Mouse (Mus musculus) v-Abl transformed pro-B cells (cell line): ENCODE results near the gene Ets1.

Experiments used
- in situ Hi-C, 2 experiments: fragments of 400-800 bp; cut with MboI; formaldehyde crosslinking; loops; one replicate each; pipeline ENCODE4 v1.15.1; 2025; ENCODE audit not compliant: unreplicated experiment in 2 of 2

The Ets1 gene

DNA sequence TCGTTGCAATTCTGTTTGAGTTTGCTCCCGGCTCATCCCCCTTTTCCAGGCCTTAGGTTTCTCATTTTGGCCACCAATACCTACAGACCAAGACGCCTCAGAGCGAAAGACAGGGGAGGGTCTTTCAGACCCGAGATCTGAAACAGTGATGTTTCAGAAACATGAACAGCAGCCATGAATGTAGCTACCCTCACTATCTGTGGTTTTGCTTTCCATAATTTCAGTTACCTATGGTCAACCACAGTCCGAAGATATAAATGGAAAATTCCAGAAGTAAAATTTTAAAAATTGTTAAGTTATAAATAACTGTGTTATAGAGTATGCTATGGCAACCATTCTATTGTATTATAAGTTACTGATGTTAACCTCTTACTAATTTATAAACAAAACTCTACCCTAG, 20.6 kb upstream of the Ets1 start:
- in situ Hi-C loops = loop anchor here in 1 of 2 experiments (5.0 to 10.0 kb wide), 2 partner anchors 37 to 199 kb away; no protein-coding TSS in a partner anchor

DNA sequence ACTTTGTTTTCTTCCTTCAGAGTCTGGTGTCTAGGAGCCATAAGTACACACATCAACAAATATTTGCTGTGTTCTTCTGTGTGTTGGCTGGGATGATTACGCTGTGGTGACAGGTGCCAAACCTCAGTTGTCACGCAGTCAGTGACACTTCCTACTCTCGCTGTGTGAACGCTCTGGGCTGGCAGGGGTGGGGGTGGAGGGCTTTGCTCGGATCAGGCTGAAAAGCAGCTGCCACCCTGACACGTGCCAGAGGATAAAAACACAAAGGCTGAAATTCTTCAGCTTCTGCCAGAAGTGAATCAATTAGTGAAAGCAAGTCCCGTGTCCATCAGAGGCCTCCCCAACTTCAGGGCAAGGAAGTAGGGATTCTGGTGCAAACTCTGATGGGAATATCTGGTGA, 20.0 kb upstream of the Ets1 start:
- in situ Hi-C loops = loop anchor here in 1 of 2 experiments (5.0 to 10.0 kb wide), 2 partner anchors 36 to 199 kb away; no protein-coding TSS in a partner anchor

DNA sequence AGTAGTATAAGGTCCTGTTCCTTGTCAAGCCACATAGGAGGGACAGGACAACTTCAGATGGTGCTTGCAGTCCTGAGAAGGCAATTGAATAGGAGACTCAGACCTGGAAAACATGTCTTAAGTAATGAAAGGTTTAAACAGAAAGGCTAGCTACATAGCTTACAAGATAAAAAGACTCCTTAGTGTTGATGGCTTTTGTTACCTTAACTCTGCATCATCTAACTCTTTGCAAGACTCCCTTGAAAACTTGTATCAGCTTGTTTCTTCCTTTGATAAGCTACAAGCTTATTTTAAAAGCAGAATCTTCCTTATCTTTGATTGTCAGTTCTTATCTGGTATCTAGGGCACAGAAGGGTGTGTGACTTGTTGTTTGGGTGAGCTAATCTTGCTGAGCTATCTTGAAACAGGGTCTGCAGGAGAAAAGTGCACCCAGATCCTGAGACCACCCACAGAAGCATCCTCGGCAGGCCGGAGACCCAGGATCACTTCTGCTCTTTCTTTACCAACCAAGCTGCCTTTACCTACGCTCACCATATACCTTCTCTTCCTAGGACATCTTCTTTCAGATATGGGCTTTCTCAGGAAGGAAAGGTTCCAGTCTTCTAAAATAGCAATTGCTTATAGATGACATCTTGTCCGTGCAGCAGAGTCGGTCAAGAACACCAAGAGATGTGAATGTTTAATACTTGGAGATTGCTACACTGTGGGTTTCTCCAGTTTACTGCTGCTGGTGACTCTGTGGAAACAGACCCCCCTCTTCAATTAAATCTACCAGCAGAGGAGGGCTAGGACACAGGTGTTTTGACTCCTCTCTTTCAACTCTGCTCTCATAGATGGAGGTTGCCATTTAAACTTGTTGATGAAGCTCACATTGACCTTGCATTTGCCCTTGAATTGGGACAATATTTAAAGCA, 19.2 kb upstream of the Ets1 start:
- in situ Hi-C loops = loop anchor here in 1 of 2 experiments (5.0 to 10.0 kb wide), 2 partner anchors 36 to 198 kb away; no protein-coding TSS in a partner anchor

DNA sequence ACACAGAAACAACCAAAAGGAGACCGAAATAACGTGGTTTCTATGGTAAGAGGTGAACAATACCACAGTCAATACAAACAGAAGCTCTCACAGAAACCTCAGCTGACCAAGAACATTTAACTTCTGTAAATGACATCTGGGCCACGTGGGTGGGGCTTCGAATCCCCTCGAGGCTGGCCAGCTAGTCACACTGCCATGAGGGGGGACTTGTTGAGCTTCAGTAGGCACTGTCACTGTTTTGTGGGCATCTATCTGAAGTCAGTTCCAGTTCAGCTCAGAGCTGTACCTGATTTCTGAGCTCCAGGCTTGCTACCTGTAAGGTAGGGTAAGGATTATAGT, 18.6 kb upstream of the Ets1 start:
- in situ Hi-C loops = loop anchor here in 1 of 2 experiments (5.0 to 10.0 kb wide), 2 partner anchors 35 to 197 kb away; no protein-coding TSS in a partner anchor

DNA sequence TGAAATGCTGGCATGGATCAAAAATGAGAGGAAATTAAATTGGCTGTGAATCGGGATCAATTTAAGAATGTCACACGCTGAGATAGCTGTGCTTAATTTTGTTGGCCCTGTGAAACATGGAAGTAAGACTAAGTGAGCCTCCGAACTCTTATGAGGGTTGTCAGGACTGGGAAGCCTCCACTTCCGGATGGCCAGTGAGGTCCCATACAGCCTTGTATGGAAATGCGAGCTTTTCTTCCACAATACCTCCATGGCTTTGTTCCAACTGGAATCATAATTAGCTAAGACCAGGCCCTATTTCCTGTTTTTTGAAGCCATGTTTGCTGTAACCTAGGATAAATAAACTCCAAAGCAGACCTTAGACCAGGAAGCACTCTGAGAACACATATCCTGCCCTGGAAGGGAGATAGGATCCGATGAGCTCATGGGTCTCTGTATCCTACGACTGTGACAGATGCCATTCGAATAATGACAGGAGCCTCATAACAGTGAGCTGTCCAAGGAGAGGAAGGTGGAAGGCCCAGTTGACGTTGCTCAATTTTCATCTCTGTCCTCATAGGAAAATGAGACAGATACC, 17.4 kb upstream of the Ets1 start:
- in situ Hi-C loops = loop anchor here in 1 of 2 experiments (5.0 to 10.0 kb wide), 2 partner anchors 34 to 196 kb away; no protein-coding TSS in a partner anchor

DNA sequence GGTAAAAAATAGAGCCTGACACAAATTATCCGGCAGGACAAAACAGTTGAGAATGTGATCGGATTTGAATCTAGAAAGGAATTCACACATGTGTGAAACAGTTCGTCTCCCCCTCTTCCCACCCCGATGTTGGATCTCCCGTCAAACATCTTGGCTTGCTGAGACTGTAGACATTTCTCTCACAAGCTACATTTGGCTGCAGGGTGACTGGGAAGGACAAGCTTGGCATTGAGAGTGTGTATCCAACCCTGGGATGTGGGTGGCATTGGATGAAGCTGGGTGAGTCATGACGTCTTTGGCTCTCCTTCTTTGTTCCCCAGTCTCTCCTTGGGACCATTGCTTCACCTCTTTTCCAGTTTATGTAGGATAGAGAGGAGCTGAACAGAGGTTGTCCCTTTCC, 16.4 kb upstream of the Ets1 start:
- in situ Hi-C loops = loop anchor here in 1 of 2 experiments (5.0 to 10.0 kb wide), 2 partner anchors 33 to 195 kb away; no protein-coding TSS in a partner anchor

DNA sequence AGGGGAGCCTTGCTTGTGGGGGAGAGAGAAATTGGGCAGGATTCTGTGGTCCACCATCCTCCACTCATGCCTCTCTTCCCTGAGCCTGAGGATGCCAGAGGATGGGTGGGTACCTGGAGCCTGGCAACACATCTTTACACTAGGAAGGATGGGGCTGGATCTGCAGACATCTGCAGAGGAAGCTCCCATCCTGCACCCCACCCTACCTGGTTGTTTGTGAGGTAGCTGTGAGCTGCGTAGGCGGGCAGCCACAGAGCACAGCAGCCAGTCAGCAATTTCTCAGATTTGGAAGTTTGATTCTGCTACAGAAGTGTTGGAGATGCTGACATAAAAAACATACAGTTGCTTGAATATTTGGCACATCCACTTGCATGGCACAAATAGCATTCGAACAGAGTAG, 15.6 kb upstream of the Ets1 start:
- in situ Hi-C loops = no loop called here

DNA sequence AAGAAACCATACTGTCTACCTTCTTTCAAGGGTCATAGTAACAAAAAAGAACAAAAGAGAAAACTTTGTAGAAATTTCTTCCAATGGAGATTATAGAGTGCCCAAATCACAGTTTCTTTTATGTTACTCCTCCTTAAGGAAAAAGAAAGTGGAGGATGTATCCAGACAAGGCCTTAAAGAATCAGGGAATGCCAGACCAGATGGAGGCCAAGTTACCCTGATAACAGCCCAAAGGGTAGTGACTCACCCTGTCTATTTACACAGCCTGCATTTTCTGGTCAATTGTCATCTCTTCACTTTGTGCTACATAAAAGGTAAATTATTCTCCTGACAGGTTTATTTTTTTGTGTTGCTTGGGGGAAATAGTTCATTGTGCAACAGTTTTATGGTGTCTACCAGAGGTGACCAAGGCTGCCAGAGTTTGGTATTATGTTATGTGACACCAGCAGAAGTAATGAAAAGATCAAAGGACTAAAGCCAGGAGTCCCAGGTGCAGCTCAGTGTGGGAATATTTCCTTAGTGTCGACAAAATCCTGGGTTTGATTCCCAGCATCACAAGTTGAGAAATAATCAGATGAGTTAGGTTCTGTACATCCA, 6.5 kb upstream of the Ets1 start:
- in situ Hi-C loops = no loop called here

DNA sequence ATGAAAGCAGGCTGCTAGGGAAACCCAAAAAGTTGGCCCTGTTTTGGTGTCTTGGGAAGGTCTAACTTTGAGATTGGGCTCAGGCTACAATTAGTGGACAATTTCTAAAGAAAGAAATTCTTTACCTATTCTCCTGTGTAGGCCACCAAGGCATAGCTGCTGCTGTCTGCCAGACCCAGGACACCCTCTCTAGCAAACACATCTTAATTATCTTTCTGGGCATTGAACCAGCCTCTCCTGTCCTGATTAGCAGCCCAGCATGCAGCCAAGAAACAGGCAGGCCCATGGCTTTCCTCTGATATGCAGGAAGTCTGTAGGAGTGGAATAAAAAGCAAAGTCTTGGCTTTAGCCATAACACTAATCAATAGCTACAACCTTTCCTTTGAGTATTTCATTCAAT, 4.7 kb upstream of the Ets1 start:
- in situ Hi-C loops = no loop called here

DNA sequence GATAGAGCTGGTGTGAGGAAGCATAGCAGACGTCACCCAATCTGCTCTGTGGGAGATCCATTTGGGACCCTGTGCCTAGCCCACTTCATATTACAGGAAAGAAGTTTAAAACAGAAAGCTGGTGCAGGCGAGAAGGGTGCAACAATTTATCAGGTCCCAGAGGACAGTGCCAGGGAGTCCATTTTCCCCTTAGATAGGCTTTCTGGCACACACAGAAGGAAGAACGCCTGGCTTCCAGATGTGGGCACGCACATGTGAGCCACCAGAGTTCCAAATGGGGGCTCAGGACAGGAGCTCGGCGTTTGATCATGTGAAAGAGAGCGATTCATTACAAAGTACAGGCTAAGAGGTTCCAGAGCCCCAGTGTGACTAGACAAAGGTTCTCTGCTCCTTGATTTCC, 3.8 kb upstream of the Ets1 start:
- in situ Hi-C loops = no loop called here

DNA sequence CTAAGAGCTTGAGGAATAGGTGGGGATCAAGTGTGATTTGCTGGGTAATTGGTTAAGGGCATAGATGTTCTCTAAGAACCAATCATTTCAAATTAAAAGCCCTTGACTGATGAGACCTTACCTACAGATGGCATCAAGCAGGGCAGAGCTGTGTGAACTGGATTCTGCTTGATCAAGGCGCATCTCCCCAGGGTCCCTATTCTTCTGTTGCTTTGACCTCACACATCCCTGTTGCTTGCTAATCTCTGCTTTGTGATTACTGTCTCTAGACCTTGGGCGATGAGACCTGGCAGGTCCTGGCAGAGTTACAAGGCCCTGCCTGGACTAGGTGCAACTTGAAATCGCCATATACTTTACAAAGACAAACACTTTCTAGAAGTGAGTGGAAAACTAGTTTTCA, 9.0 kb downstream of the Ets1 start:
- in situ Hi-C loops = no loop called here

DNA sequence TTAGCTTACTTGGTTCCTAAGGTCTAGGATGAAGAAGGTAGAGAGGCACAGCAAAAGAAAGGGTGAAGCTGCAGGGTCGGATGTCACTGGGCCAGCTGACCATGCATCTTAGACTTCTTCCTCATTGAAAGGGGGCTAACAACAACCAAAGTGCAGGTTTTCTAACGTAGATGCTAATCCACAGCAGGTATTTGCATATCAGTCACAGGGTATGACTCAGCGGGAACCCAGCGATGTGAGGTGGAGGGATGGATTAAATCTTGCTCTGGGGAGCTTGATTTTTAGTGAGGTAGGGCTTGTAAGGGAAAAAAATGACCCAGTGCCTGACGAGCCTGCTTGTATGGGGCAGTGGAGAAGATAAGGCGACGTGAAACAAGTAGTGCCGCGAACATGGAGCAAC, 9.5 kb downstream of the Ets1 start:
- in situ Hi-C loops = no loop called here

DNA sequence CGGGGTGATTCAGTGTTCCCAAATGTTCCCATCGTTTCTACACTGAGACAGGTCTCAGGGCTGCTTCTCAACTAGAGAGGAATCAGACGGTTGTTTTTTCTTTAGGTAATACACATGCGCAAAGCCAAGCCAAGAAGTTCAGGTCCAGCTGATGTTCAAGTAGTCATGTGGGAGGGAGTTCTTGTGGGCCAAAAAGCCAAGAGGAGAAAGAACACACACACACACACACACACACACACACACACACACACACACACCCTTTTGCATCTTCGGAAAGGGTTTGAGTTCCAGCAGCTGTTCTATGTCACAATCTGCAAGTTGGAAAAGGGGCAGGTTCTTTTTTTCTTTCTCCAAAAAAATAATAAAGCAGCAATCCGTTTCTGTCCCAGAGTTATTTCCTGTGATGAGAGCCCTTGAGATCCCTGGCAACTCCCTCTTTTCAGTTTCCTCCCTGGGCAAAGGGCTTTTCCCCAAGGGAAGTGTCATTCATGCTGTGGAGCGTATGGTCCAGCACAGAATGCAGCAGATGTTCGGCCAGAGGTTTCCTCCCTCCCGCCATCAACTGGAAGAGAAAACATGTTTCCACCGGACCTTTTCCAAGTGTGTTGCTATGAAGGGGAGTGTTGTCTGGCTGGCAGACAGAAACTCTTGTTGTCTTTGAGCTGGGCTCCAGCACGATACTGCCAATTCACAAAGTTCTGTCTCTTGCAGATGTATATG, 10.7 kb downstream of the Ets1 start:
- in situ Hi-C loops = no loop called here

DNA sequence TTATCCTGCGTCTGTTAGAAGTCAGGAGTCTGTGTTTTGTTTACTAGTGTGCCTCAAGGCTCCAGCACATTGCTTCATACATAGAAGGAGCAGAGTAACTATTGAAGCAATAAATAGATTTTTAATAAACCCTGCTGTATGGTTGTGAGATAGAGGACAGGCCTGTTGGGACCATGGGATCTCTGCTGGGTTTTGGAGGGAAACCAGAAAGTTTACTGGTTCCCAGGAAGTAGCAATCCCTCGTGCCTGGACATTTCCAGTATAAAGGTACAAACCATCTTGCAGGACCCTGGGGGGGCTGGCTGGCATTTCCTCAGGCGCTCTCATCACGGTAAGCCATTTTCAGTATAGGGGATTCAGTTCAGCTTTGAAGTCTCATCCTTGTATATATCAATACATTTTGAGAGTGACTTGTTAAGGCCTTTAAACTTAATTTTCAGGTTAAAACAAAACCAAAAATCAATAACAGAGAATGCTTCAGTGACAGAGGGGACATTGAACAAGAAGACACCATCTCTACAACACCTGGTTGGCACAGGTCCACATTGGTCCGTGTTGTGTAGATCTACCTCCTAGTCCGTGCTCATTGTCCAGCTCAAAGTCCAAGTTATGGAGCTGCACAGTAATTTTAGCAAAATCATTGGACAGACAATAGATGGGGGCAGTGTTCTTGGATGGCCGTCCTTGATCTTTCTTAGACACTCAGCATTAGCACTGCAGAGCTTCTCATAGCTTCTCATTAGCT, 11.7 kb downstream of the Ets1 start:
- in situ Hi-C loops = no loop called here

DNA sequence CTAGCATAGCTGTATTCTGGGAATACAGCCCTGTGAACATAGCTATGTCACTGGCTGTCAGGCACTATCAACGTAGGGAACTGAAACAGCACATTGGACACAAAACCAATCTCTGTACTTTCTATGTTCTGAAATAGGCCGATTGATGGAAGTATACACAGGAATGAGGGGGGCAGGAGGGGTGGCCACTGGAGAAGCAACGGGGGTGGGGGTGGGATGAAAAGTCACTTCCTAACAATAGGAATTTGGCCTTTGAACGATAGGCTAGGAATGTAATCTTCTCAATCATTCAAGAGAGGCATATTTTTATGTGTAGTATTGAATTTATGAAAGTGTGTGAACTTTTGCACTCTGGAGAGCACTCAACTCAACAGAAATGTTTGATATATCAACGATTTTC, 12.3 kb downstream of the Ets1 start:
- in situ Hi-C loops = no loop called here

DNA sequence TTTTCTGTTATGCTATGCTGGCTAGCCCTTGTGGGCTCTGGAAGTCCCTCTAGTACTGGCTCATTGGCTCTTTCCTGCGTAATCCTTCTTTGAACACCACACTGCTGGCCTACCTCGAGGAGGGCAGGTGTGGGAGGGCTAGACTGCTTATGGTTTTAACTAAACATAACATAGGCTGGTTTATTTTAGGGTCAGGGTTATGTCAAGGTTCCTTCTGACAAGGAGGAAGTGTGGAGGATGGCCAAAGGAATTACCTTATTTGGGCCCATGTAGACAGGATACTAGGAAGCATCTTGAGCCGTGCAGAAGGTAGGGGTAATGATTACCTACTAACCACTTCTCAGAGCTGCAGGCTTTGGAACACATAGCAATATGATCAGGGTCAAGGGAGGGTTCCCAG, 14.7 kb downstream of the Ets1 start:
- in situ Hi-C loops = loop anchor here in 1 of 2 experiments (5.0 kb wide), 1 partner anchor 33 kb away; no protein-coding TSS in a partner anchor

DNA sequence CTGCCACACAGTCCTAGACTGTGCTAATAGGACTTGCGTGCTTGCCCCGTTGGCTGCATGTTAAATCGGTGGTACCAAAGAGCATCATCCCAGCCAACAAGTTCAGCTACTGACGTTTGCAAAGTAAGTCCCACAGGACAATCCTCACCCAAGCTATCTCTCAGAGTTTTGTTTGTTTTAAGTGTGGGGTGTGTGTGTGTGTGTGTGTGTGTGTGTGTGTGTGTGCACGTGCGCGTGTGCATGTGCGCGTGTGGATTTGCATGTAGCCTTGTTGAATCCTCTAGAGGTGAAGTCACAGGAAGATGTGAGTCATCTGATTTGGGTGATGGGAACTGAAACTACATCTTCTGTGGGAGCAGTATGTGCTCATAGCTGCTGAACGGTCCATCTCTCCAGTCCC, 16.1 kb downstream of the Ets1 start:
- in situ Hi-C loops = loop anchor here in 1 of 2 experiments (5.0 kb wide), 1 partner anchor 35 kb away; no protein-coding TSS in a partner anchor

DNA sequence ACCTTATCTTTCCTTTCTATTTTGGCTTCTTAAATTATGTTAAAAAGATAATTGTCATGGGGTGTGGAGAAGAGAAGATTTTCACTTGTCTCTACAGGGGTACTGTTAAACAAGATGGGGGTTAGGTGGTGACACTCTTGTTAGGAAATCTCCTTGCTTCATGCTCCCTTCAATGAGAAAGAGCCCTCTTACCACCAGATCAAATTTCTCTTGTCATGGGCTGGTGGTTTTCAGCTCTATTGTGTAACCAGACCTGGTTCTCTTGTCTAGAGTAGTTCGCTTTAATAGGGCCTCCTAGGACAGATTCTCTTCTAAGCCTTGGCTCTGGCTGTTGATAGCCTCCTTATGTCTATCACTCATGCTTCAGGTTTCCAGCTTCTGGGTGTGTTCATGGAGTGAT, 18.3 kb downstream of the Ets1 start:
- in situ Hi-C loops = loop anchor here in 1 of 2 experiments (5.0 kb wide), 1 partner anchor 37 kb away; no protein-coding TSS in a partner anchor

DNA sequence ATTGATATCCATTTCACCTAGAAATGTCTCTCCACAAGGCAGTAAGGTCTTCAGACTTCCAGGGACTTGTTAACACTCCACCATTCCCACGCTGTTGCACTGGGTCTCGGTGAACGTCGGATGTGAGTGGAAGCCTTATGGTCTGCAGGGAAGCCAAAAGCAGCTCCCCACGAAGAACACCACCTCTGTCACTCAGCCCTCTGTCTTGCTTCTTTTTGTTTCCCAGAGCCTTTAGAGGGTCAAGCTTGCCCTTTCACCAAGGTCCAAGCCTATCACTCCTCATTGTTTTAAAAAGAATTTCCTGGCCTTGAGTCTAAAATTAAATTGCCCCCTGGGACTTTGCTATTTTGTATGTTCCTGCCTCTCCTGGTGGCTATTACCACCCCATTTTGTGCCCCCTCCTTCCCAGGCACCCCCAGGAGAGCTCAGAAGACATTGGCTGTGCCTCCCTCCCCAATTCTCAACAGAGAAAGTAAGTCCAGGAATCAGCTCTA, 20.4 kb downstream of the Ets1 start:
- in situ Hi-C loops = loop anchor here in 1 of 2 experiments (5.0 kb wide), 1 partner anchor 44 kb away; no protein-coding TSS in a partner anchor
